In the genomic region with DNA sequence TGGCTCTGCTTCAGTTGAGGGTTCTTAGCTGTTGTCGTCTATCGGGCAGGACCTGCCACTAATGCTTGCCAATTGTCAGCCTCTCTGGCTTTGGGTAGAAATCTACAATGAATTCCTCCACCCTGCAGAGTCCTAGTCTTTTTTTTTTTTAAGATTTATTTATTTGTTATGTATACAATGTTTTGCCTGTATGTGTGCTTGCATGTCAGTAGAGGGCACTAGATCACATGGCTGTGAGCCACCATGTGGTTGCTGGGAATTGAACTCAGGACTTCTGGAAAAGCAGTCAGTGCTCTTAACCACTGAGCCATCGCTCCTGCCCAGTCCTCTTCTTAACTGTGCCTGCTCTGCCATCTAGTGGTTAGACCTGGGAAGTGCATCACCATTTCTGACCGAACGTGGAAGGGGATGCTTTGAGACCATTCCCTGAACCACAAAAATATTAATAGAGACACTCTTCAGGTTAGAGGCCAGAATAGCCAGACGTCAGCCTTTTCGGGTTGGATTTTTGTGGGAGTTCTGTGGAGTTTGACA, we compare ENCODE assay signal across 8 mouse cellular contexts. TPM values are rescaled to one million over a fixed set of nuclear protein-coding genes. Genes with fewer than 3 reads are reported as not detected.
A peak's percentile ranks its signal among the peaks of the same experiment; 100 is the strongest.
DNase-seq lines count a peak whose midpoint lies in the region; ATAC-seq lines count a peak whose summit lies in the region.

No protein-coding gene starts in this region.

- no peak overlapping the region for H3K27ac ChIP-seq in heart, embryonic 11.5 days (ENCODE audit: low read depth, low read length)

- H3K9ac ChIP-seq in heart, embryonic 11.5 days (ENCODE audit: low read depth, low read length): no peak overlapping the region

- no peak overlapping the region for H3K4me3 ChIP-seq in heart, embryonic 11.5 days (ENCODE audit: low read depth, low read length)

- WGBS in heart, embryonic 11.5 days (ENCODE audit: insufficient replicate concordance): 18% methylated on average over 7 of the region's 7 CpGs

- no peak overlapping the region for H3K4me2 ChIP-seq in heart, embryonic 11.5 days

- H3K27me3 ChIP-seq in heart, embryonic 11.5 days (ENCODE audit: control insufficient read depth, insufficient read depth, low read length): no peaks in the 10 kb centered on the region

- H3K36me3 ChIP-seq in heart, embryonic 11.5 days (ENCODE audit: control insufficient read depth, insufficient read depth, low read length): no peaks in the 10 kb centered on the region

- no peaks in the 10 kb centered on the region for H3K9me3 ChIP-seq in heart, embryonic 11.5 days (replicated peaks; ENCODE audit: control insufficient read depth, low read length)

- H3K4me1 ChIP-seq in heart, embryonic 11.5 days (ENCODE audit: control insufficient read depth, insufficient read depth, low read length): peaks cover 8% of the 10 kb centered on the region; the same call in 1 of the 2 replicates

- intact Hi-C loops in gastrocnemius, postnatal 36 days (cut with DNase I): loop anchor here (5.0 kb wide), 2 partner anchors 107 to 497 kb away; no protein-coding TSS in a partner anchor

- DNase-seq in heart, adult 11 months: peak; percentile 95
- peak; percentile 90 for DNase-seq in NIH3T3 (ENCODE audit: low read depth)
- DNase-seq in cerebellum, postnatal 36 days: peak; percentile 74 to 81
- DNase-seq in gastrocnemius, postnatal 36 days: peak; percentile 48 to 57
- peak; percentile 63 to 85 for DNase-seq in layer of hippocampus, adult 18-20 months (ENCODE audit: low spot score in 2 of 2)
- DNase-seq in lung, postnatal 4 days: peak; percentile 78 to 86
- peak; percentile 40 to 68 for DNase-seq in spleen, adult 18-20 months

- ATAC-seq in heart, embryonic 11.5 days (replicated peaks; ENCODE audit: insufficient number of reproducible peaks, low FRiP score, low TSS enrichment): no peak

RNA-seq across cellular contexts. Expression of gene Ptges, which starts 4.3 kb away (rescaled TPM):
- 3.1 and 3.6 TPM in 2 replicates for polyA plus RNA-seq in heart, embryonic 11.5 days (2014; fragmentation: Nextera tagmentation; extraction: Ambion mirVana)
- total RNA-seq in gastrocnemius, postnatal 36 days (2021): 1 to 10 TPM; 3.0 to 6.5 TPM
- 1 to 10 TPM; 2.5 to 5.2 TPM for total RNA-seq in layer of hippocampus, adult 18-20 months (2021)

RNA-seq across cellular contexts. Expression of gene Tor1b, which starts 18.8 kb away (rescaled TPM):
- 23.3 and 23.7 TPM in 2 replicates for polyA plus RNA-seq in heart, embryonic 11.5 days (2014; fragmentation: Nextera tagmentation; extraction: Ambion mirVana)
- 10 to 100 TPM; 19.0 to 22.7 TPM for total RNA-seq in gastrocnemius, postnatal 36 days (2021)
- total RNA-seq in layer of hippocampus, adult 18-20 months (2021): 10 to 100 TPM; 32.3 to 38.3 TPM

RNA-seq across cellular contexts. Expression of gene Tor1a, which starts 33.7 kb away (rescaled TPM):
- polyA plus RNA-seq in heart, embryonic 11.5 days (2014; fragmentation: Nextera tagmentation; extraction: Ambion mirVana): 54.9 and 57.6 TPM in 2 replicates
- 1 to 10 TPM; 4.1 to 5.1 TPM for total RNA-seq in gastrocnemius, postnatal 36 days (2021)
- total RNA-seq in layer of hippocampus, adult 18-20 months (2021): 10 to 100 TPM; 49.5 to 51.4 TPM

RNA-seq across cellular contexts. Expression of gene BC005624, which starts 48.0 kb away (rescaled TPM):
- 31.4 and 33.0 TPM in 2 replicates for polyA plus RNA-seq in heart, embryonic 11.5 days (2014; fragmentation: Nextera tagmentation; extraction: Ambion mirVana)
- total RNA-seq in gastrocnemius, postnatal 36 days (2021): 10 to 100 TPM; 19.8 to 22.8 TPM
- 10 to 100 TPM; 68.0 to 68.2 TPM for total RNA-seq in layer of hippocampus, adult 18-20 months (2021)

RNA-seq across cellular contexts. Expression of gene Usp20, which starts 48.1 kb away (rescaled TPM):
- 11.2 and 14.8 TPM in 2 replicates for polyA plus RNA-seq in heart, embryonic 11.5 days (2014; fragmentation: Nextera tagmentation; extraction: Ambion mirVana)
- total RNA-seq in gastrocnemius, postnatal 36 days (2021): 1 to 10 TPM; 6.6 to 8.7 TPM
- 10 to 100 TPM; 86.5 to 90.9 TPM for total RNA-seq in layer of hippocampus, adult 18-20 months (2021)

Comparison
In these comparisons a context has a peak if more than half of its experiments do, and no peak if none do; other contexts are left out.
1. RNA of gene Tor1a, which starts 33.7 kb away (total RNA-seq): 49.5 to 51.4 TPM in layer of hippocampus, adult 18-20 months; 4.1 to 5.1 TPM in gastrocnemius, postnatal 36 days; every median in the first group is over 4 times any median in the second.
2. Peak in every context shown above with its lines, with median percentiles within 50 percentile points of each other: DNase-seq.